Mouse (Mus musculus) limb, embryonic 10.5 days (tissue): ENCODE measurements around the gene Ntf5. TPM values are rescaled to one million over a fixed set of nuclear protein-coding genes. Genes with fewer than 3 reads are reported as not detected.
"Not testable (repeated sequence)": the region's sequence is repeated elsewhere in the genome, so short reads cannot be mapped to it uniquely, and the experiment has no call there.

Source experiments
- DNase-seq: peaks from one replicate; pipeline ENCODE4 v3.0.0-alpha.2; 2017; ENCODE audit warnings: low spot score
- H3K27ac ChIP-seq: fragments of 300-500 bp; sonication (generic); 2 replicates; pipeline ENCODE4 v1.5.1; 2016; ENCODE audit warnings: mild to moderate bottlenecking
- H3K27me3 ChIP-seq: fragments of 300-500 bp; sonication (generic); 2 replicates; pipeline ENCODE4 v1.6.1; 2016; ENCODE audit warnings: low read depth, mild to moderate bottlenecking; ENCODE audit not compliant: poor library complexity, severe bottlenecking
- H3K36me3 ChIP-seq: fragments of 300-500 bp; sonication (generic); 2 replicates; pipeline ENCODE4 v1.6.1; 2016; ENCODE audit warnings: mild to moderate bottlenecking, moderate library complexity
- H3K4me1 ChIP-seq: fragments of 300-500 bp; sonication (generic); 2 replicates; pipeline ENCODE4 v1.6.1; 2016
- H3K4me3 ChIP-seq: fragments of 300-500 bp; sonication (generic); 2 replicates; pipeline ENCODE4 v1.5.1; 2016; ENCODE audit warnings: mild to moderate bottlenecking, moderate library complexity
- H3K9me3 ChIP-seq: fragments of 300-500 bp; sonication (generic); replicated peaks from 2 replicates; pipeline ENCODE4 v1.6.1; 2016; ENCODE audit warnings: mild to moderate bottlenecking
- WGBS: fragments of 180-500 bp; shearing (Covaris S2); methylation state at CpG from one replicate; pipeline ENCODE4 v1.1.7; 2016; 5-methylcytosine and 5-hydroxymethylcytosine counted together
- microRNA-seq: library from miRNA; unstranded; fragments of <30 nt; microRNA quantifications from one replicate; pipeline ENCODE4, GENCODE M21; 2017
- polyA plus RNA-seq: library from polyadenylated mRNA; unstranded; fragments of >200 nt; fragmentation: Nextera tagmentation; extraction: Ambion mirVana; gene quantifications from 2 replicates; pipeline ENCODE4 v1.2.1, GENCODE M21; 2016

The Ntf5 gene
- polyA plus RNA-seq, 1 experiment from 2014 or later = 2.1 TPM

DNA sequence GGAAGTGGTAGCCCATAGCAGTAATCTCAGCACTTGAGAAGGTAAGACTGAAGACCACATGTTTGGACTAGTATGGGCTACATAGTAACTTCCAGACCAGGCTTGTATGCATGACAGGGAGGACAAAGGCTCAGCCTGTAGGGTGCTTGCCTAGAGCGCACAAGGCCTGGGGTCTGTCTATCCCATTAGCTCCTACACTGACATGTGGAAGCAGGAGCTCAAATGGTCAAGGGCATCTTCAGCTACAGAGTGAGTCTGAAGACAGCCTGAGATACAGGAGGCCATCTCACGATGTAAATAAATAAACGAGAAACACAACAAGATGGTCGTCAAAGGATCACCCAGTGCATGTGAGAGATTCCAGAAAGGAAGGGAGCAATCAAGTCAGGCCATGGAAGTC is 48.8 kb downstream of the Ntf5 start:
- no peaks in the 10 kb centered on the region for H3K27me3 ChIP-seq
- WGBS = 87% methylated on average over 4 of the region's 4 CpGs
- peaks cover 64% of the 10 kb centered on the region for H3K36me3 ChIP-seq

DNA sequence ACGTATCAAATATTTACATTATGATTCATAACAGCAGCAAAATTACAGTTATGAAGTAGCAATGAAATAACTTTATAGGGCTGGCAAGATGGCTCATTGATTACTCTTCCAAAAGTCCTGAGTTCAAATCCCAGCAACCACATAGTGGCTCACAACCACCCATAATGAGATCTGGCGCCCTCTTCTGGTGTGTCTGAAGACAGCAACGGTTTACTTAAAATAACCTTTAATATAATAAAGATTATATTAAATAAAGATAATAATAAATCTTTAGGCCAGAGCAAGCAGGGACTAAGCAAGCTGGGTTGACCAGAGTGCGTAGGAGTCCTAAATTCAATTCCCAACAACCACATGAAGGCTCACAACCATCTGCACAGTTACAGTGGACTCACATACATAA is 49.4 kb downstream of the Ntf5 start:
- H3K27me3 ChIP-seq, H3K9me3 ChIP-seq, H3K27ac ChIP-seq, DNase-seq, H3K4me3 ChIP-seq: not testable (repeated sequence)
- peaks cover 59% of the 10 kb centered on the region for H3K36me3 ChIP-seq
- 85% methylated on average over 4 of the region's 4 CpGs for WGBS
- H3K4me1 ChIP-seq = peaks cover 51% of the 10 kb centered on the region

More for the DNA sequence above, 48.8 kb downstream of the Ntf5 start:
- no peak overlapping the region for H3K27ac ChIP-seq
- no peak overlapping the region for H3K4me3 ChIP-seq
- H3K4me1 ChIP-seq = peaks cover 55% of the 10 kb centered on the region
- H3K9me3 ChIP-seq = no peaks in the 10 kb centered on the region
- no peak for DNase-seq

DNA sequence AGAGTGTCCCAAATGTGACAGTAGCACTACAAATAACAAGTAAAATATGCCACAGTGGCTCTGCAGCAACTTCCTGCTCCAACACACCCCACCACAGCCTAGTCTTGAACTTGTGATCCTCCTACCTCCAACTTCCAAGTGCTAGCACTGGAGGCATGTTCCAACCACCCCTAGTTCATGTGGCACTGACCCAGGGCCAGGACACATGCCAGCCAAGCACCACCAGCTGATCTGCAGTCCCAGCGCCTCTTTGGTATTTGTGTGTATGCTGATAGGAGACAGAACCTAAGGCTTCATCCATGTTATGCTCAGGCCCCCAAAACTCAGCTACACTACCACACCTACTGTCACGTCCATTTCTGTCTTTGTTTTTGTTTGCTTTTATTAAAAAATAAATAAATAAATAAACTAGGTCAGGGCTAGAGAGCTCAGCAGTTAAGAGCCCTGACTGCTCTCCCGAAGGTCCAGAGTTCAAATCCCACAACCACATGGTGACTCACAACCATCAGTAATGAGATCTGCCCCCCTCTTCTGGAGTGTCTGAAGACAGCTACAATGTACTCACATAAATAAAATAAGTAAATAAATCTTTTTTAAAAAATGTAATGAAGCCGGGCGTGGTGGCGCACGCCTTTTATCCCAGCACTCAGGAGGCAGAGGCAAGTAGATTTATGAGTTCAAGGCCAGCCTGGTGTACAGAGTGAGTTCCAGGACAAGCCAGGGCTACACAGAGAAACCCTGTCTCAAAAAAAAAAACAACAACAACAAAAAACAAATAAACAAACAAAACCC is 50.7 kb downstream of the Ntf5 start:
- peaks cover 49% of the 10 kb centered on the region for H3K36me3 ChIP-seq
- no peaks in the 10 kb centered on the region for H3K9me3 ChIP-seq
- no peak overlapping the region for H3K4me3 ChIP-seq
- no peak overlapping the region for H3K27ac ChIP-seq
- WGBS = 95% methylated on average over 7 of the region's 7 CpGs
- no peak for DNase-seq
- peaks cover 44% of the 10 kb centered on the region for H3K4me1 ChIP-seq
- no peaks in the 10 kb centered on the region for H3K27me3 ChIP-seq

DNA sequence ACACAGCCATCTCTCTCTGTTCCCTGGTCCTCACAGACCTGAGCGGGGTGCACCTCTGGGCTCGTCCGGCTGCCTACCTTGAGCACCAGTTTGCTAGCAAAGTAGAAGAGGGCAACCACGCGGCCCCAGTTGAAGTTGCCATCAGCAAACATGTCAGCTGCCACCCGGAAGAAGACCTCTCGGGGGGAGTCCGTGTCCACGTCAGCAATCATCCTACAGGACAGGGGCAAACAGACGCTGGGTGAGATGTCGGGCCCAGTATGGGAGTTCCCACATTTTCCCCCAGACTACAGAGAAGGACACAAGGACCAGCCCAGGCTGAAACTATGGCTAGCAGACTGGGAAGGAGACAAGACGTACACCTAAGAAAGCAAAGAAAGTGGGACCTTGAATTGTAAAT is 51.6 kb downstream of the Ntf5 start:
- peaks cover 49% of the 10 kb centered on the region for H3K36me3 ChIP-seq
- no peaks in the 10 kb centered on the region for H3K9me3 ChIP-seq
- 93% methylated on average over 12 of the region's 12 CpGs for WGBS
- no peaks in the 10 kb centered on the region for H3K27me3 ChIP-seq
- H3K4me3 ChIP-seq = peak overlapping the region; percentile 92; the same call in 1 of the 2 replicates
- H3K4me1 ChIP-seq = peaks cover 41% of the 10 kb centered on the region
- no peak overlapping the region for H3K27ac ChIP-seq
- DNase-seq = no peak

DNA sequence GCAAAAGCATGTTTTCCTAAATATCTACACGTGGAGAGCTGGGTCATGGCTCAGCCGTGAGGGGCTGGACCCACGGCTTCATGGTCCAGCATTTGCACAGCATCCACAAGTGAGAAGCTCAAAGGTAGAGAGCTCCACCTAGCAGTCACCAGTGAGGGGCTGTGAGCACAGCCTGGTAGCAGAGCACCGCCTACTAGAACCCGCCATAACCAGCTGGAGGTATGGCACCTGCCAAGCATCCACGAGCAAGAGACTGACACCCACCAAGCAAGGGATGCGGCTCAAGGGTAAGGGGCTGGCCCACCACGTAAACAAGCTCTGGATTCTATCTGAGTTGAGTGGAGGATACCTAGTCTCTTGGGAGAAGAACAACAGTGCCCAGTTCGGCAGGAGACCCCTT is 52.1 kb downstream of the Ntf5 start:
- 80% methylated on average over 9 of the region's 9 CpGs for WGBS
- Histone ChIP-seq H3K36me3 (peaks cover 49% of the 10 kb centered on the region), H3K27me3 (no peaks in the 10 kb centered on the region), H3K27ac (peak overlapping the region; percentile 93; the same call in 1 of the 2 replicates), H3K4me1 (peaks cover 37% of the 10 kb centered on the region), H3K9me3 (no peaks in the 10 kb centered on the region), H3K4me3 (peak overlapping the region; percentile 92)
- DNase-seq = no peak

DNA sequence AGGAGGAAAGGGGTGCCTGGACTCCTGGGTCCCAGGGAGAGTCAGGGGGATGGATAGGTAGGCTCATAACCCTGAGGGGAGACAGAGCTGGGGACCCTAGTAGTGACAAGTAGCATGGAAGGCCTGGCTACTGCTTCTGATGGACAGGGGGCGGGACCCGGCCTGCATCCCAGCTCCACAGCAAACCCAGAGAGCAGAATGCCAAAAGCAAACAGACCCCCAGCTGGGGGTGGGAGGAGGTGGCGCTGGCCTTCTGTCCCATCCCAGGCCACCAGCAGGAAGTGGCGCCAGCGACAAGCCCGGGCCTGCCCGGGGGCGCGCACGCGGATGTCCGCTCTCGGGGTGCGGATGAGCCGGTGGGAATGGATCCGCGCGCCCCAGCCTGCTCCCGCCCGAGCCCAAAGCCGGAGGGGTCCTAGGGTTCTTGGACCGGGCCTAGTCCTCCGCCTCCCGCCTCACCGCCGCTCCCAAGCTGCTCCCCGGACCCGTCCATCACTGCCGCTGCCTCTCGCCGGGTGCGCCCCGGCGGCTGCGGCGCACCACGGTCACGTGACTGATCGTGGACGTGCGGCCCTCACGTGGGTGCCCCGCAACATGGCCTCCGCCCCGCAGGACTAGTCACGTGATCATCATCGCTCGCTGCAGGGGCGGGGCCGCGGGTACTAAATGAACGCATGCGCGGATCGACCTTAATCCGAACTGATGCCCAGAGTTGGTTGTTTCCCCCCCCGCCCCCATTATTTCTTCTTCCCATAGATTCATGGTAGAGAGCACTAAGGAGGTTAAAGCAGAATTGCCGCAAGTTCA is 53.0 kb downstream of the Ntf5 start, which contains the start of gene Bax:
Gene Bax, minus strand, starts transcription at position 616 of the 807 bp plus-strand sequence.
- WGBS = under 1% methylated on average over 58 of the region's 58 CpGs
- peaks cover 43% of the 10 kb centered on the region for H3K36me3 ChIP-seq
- peak; percentile 99 for DNase-seq
- H3K4me1 ChIP-seq = peaks cover 27% of the 10 kb centered on the region
- no peaks in the 10 kb centered on the region for H3K27me3 ChIP-seq
- H3K9me3 ChIP-seq = no peaks in the 10 kb centered on the region
- peak within 1 kb of the TSS; percentile 92 for H3K4me3 ChIP-seq
- peak within 1 kb of the TSS; percentile 93 for H3K27ac ChIP-seq

Small RNA genes lying within 50 kb of the gene (microRNA-seq; reads per million reads assigned to microRNA genes)
- gene Gm22133 = not detected

Other genes with a start within 250 kb of the Ntf5 start
- gene Slc17a7, start 249.7 kb upstream of the Ntf5 start, polyA plus RNA-seq = 0.06 TPM in 1 of 2 replicates, not detected in the other
- not detected in 2 replicates for gene Gfy, start 234.1 kb upstream of the Ntf5 start, polyA plus RNA-seq
- not detected in 2 replicates for gene Pth2, start 232.7 kb upstream of the Ntf5 start, polyA plus RNA-seq
- gene Ccdc155, start 208.8 kb upstream of the Ntf5 start, polyA plus RNA-seq = 0.45 and 0.68 TPM in 2 replicates
- gene Dkkl1, start 201.5 kb upstream of the Ntf5 start, polyA plus RNA-seq = 0.21 and 0.41 TPM in 2 replicates
- gene Tead2, start 197.9 kb upstream of the Ntf5 start, polyA plus RNA-seq = 435 and 481 TPM in 2 replicates
- gene Cd37, start 174.6 kb upstream of the Ntf5 start, polyA plus RNA-seq = 1.1 and 1.2 TPM in 2 replicates
- gene Slc6a16, start 172.6 kb upstream of the Ntf5 start, polyA plus RNA-seq = 0.24 and 0.49 TPM in 2 replicates
- not detected in 2 replicates for gene Slc6a21, start 136.2 kb upstream of the Ntf5 start, polyA plus RNA-seq
- 5.2 and 8.4 TPM in 2 replicates for gene Trpm4, start 79.9 kb upstream of the Ntf5 start, polyA plus RNA-seq
- gene Hrc, start 78.4 kb upstream of the Ntf5 start, polyA plus RNA-seq = 0.24 and 0.39 TPM in 2 replicates
- 2.4 and 5.3 TPM in 2 replicates for gene Ppfia3, start 46.7 kb upstream of the Ntf5 start, polyA plus RNA-seq
- 0.40 and 0.64 TPM in 2 replicates for gene Lin7b, start 43.1 kb upstream of the Ntf5 start, polyA plus RNA-seq
- 305 and 308 TPM in 2 replicates for gene Snrnp70, start 18.0 kb upstream of the Ntf5 start, polyA plus RNA-seq
- 0.06 TPM in 1 of 2 replicates, not detected in the other for gene Kcna7, start 8.0 kb upstream of the Ntf5 start, polyA plus RNA-seq
- not detected in 2 replicates for gene Lhb, start 7.1 kb downstream of the Ntf5 start, polyA plus RNA-seq
- gene Gys1, start 21.1 kb downstream of the Ntf5 start, polyA plus RNA-seq = 42.6 and 44.9 TPM in 2 replicates
- gene Ruvbl2, start 24.4 kb downstream of the Ntf5 start, polyA plus RNA-seq = 228 and 283 TPM in 2 replicates
- 5,063 and 5,416 TPM in 2 replicates for gene Ftl1, start 46.2 kb downstream of the Ntf5 start, polyA plus RNA-seq
- gene Bax, start 53.2 kb downstream of the Ntf5 start, polyA plus RNA-seq = 248 and 297 TPM in 2 replicates
- gene Tulp2, start 68.2 kb downstream of the Ntf5 start, polyA plus RNA-seq = 1.8 and 2.2 TPM in 2 replicates
- gene Gm45808, start 73.1 kb downstream of the Ntf5 start, polyA plus RNA-seq = not detected in 2 replicates
- 4.9 and 5.8 TPM in 2 replicates for gene Dhdh, start 75.1 kb downstream of the Ntf5 start, polyA plus RNA-seq
- 116 and 125 TPM in 2 replicates for gene Nucb1, start 96.7 kb downstream of the Ntf5 start, polyA plus RNA-seq
- 22.4 and 25.7 TPM in 2 replicates for gene Ppp1r15a, start 112.6 kb downstream of the Ntf5 start, polyA plus RNA-seq
- gene Plekha4, start 112.6 kb downstream of the Ntf5 start, polyA plus RNA-seq = 0.43 and 1.0 TPM in 2 replicates
- gene Hsd17b14, start 141.2 kb downstream of the Ntf5 start, polyA plus RNA-seq = 1.0 and 1.1 TPM in 2 replicates
- gene Bcat2, start 156.5 kb downstream of the Ntf5 start, polyA plus RNA-seq = 65.8 and 68.0 TPM in 2 replicates
- gene Fgf21, start 201.8 kb downstream of the Ntf5 start, polyA plus RNA-seq = not detected in 2 replicates
- gene Fut1, start 203.6 kb downstream of the Ntf5 start, polyA plus RNA-seq = not detected in 2 replicates
- 0.24 TPM in 1 of 2 replicates, not detected in the other for gene Izumo1, start 208.1 kb downstream of the Ntf5 start, polyA plus RNA-seq
- 8.0 and 8.3 TPM in 2 replicates for gene Rasip1, start 213.8 kb downstream of the Ntf5 start, polyA plus RNA-seq
- 2.2 and 3.2 TPM in 2 replicates for gene Mamstr, start 226.3 kb downstream of the Ntf5 start, polyA plus RNA-seq